Mouse (Mus musculus): ENCODE results near the gene Tmem239. TPM values are rescaled to one million over a fixed set of nuclear protein-coding genes. Genes with fewer than 3 reads are reported as not detected.

The Tmem239 gene
- polyA plus RNA-seq, 1 experiment, result 0.02 TPM

- Histone ChIP-seq H3K79me2 (ENCODE audit: control insufficient read depth, insufficient read depth) (no peaks in the 10 kb centered on the region), H3ac (ENCODE audit: control insufficient read depth, insufficient read length, low read depth) (no peak overlapping the region)
- TF ChIP-seq MAX (IDR thresholded peaks at IDR 0.05), result no peak
- TF ChIP-seq CEBPB (IDR thresholded peaks at IDR 0.05; ENCODE audit: low read depth), result no peak
- no peak for TF ChIP-seq CTCF (IDR thresholded peaks at IDR 0.05; ENCODE audit: control insufficient read depth, insufficient read depth, insufficient read length)
- TF ChIP-seq FOSL1 (IDR thresholded peaks at IDR 0.05; ENCODE audit: insufficient read depth, low read length, poor library complexity, severe bottlenecking), result no peak
Measured at GRCm38 (mm10) chr2:130414094-130414856, 8.0 kb downstream of the Tmem239 start.

DNA sequence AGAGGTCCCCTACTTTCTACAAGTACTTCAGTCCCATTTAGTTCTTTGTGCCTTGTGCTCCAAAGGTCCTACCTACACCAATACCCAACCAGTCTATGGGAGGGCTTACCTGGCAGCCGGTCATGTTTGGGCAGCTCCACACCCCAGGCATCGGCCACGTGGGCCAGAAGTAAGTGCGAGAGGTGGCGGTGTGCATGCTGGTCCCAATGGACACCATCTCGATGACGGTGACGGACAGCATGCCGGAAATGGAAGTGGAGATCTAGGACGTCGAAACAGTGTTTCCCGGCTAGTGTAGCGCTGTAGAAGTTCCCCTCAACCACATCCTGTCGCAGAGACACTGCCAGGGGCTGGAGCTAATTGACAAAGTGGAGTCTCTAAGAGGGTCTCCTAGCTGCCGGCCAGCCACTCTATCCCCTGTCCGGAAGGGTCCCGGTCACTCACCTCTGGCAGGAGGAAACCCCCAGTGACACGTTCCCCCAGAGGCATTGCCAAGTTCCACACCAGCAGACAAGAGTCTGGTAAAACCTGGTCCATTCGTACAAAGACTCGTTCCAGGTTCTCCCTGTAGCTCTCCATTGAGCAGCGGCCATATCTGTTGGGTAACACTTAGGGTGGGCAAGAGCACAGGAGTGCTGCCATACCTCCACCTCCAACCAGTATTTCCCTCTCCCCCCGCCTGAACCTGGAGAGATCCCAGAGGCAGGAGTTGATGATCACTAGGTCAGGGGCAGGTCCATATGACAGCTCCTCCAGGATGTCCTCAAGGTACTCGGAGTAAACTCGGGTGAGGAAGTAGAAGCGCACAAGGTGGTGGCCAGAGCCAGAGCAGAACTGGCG is 15.7 kb downstream of the Tmem239 start:
- no peaks in the 10 kb centered on the region for H3K27me3 ChIP-seq (ENCODE audit: control insufficient read depth, insufficient read depth, insufficient read length)
- H3K79me2 ChIP-seq (ENCODE audit: control insufficient read depth, insufficient read depth), result peaks cover 54% of the 10 kb centered on the region
- TF ChIP-seq MYOD1 (IDR thresholded peaks at IDR 0.05; ENCODE audit: control insufficient read depth, insufficient read length, low read depth) (no peak), FOSL1 (IDR thresholded peaks at IDR 0.05; ENCODE audit: insufficient read depth, low read length, poor library complexity, severe bottlenecking) (no peak), CEBPB (IDR thresholded peaks at IDR 0.05; ENCODE audit: low read depth) (no peak), MYOG (IDR thresholded peaks at IDR 0.05; ENCODE audit: control insufficient read depth, extremely low read depth, insufficient read length) (no peak), USF1 (IDR thresholded peaks at IDR 0.05; ENCODE audit: low read depth) (no peak), CTCF (IDR thresholded peaks at IDR 0.05; ENCODE audit: control insufficient read depth, insufficient read depth, insufficient read length) (no peak), MAX (IDR thresholded peaks at IDR 0.05) (no peak)
- H3K4me3 ChIP-seq (ENCODE audit: insufficient read depth, poor library complexity, severe bottlenecking), result no peak overlapping the region
- H3K36me3 ChIP-seq (ENCODE audit: control insufficient read depth, insufficient read depth), result peaks cover 52% of the 10 kb centered on the region
- H3K79me3 ChIP-seq (ENCODE audit: low read depth), result peaks cover 36% of the 10 kb centered on the region
- no peak overlapping the region for H3ac ChIP-seq (ENCODE audit: control insufficient read depth, insufficient read length, low read depth)

More at GRCm38 (mm10) chr2:130414094-130414856, 8.0 kb downstream of the Tmem239 start:
- no peaks in the 10 kb centered on the region for H3K79me3 ChIP-seq (ENCODE audit: low read depth)
- H3K27me3 ChIP-seq (ENCODE audit: control insufficient read depth, insufficient read depth, insufficient read length), result no peaks in the 10 kb centered on the region
- H3K4me3 ChIP-seq (ENCODE audit: insufficient read depth, poor library complexity, severe bottlenecking), result no peak overlapping the region
- peaks cover 13% of the 10 kb centered on the region for H3K36me3 ChIP-seq (ENCODE audit: control insufficient read depth, insufficient read depth)

DNA sequence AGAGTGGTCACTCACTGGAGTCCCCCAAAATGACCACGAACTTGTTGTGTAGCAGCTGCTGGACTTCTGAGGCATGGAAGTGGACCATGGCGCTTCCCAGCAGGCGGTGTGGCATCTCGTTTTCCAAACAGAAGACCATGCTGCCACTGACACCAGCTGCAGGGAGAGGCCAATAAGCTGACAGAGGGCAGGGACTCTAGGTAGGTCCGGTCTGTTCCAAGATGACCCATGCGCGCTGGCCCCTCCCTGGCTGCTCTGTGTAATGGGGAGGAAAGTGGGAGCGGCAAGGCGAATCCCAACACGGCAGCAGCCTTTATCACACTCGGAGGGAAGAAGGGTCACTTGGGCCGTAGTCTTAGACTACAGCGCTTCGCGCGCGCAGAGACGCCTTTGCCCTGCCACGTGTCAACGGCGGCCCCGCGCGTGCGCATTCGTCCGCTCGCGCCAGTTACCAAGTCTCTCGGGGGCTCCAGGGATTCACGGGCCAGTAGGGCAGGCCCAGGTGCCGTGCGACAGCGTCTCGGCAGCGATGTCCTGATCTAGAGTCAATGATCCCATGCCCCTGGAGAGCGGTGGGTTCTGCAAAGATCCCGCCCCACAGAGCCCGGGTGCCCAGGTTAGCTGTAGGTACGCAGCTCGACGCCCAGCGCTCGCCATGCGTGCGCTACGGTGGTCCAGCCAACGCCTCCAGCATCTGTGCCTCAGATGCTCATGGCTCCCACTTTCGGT is 17.3 kb downstream of the Tmem239 start:
- peaks cover 47% of the 10 kb centered on the region for H3K79me3 ChIP-seq (ENCODE audit: low read depth)
- H3K79me2 ChIP-seq (ENCODE audit: control insufficient read depth, insufficient read depth), result peaks cover 70% of the 10 kb centered on the region
- peak overlapping the region; percentile 91 for H3K4me3 ChIP-seq (ENCODE audit: insufficient read depth, poor library complexity, severe bottlenecking)
- H3ac ChIP-seq (ENCODE audit: control insufficient read depth, insufficient read length, low read depth), result peak overlapping the region; percentile 64
- no peaks in the 10 kb centered on the region for H3K27me3 ChIP-seq (ENCODE audit: control insufficient read depth, insufficient read depth, insufficient read length)
- peak; percentile 53 for TF ChIP-seq MAX (IDR thresholded peaks at IDR 0.05)
- TF ChIP-seq CTCF (IDR thresholded peaks at IDR 0.05; ENCODE audit: control insufficient read depth, insufficient read depth, insufficient read length), result no peak
- TF ChIP-seq MYOG (IDR thresholded peaks at IDR 0.05; ENCODE audit: control insufficient read depth, extremely low read depth, insufficient read length), result no peak
- peaks cover 57% of the 10 kb centered on the region for H3K36me3 ChIP-seq (ENCODE audit: control insufficient read depth, insufficient read depth)

GRCm38 (mm10) chr2:130424126-130424853 is 18.0 kb downstream of the Tmem239 start, which contains the start of the genes Vps16 and Pced1a:
Gene Vps16 (plus strand): TSS chr2:130424339.
Gene Pced1a (minus strand): TSS chr2:130424701.
- H3K79me2 ChIP-seq (ENCODE audit: control insufficient read depth, insufficient read depth), result peaks cover 77% of the 10 kb centered on the region
- TF ChIP-seq MAX (IDR thresholded peaks at IDR 0.05) (peak; percentile 58), MYOG (IDR thresholded peaks at IDR 0.05; ENCODE audit: control insufficient read depth, extremely low read depth, insufficient read length) (no peak), USF1 (IDR thresholded peaks at IDR 0.05; ENCODE audit: low read depth) (peak; percentile 99)
- peaks cover 48% of the 10 kb centered on the region for H3K79me3 ChIP-seq (ENCODE audit: low read depth)
- peak within 1 kb of the TSS; percentile 91 for H3K4me3 ChIP-seq (ENCODE audit: insufficient read depth, poor library complexity, severe bottlenecking)
- peaks cover 51% of the 10 kb centered on the region for H3K36me3 ChIP-seq (ENCODE audit: control insufficient read depth, insufficient read depth)
- H3K27me3 ChIP-seq (ENCODE audit: control insufficient read depth, insufficient read depth, insufficient read length), result no peaks in the 10 kb centered on the region
- H3ac ChIP-seq (ENCODE audit: control insufficient read depth, insufficient read length, low read depth), result peak within 1 kb of the TSS; percentile 64

DNA sequence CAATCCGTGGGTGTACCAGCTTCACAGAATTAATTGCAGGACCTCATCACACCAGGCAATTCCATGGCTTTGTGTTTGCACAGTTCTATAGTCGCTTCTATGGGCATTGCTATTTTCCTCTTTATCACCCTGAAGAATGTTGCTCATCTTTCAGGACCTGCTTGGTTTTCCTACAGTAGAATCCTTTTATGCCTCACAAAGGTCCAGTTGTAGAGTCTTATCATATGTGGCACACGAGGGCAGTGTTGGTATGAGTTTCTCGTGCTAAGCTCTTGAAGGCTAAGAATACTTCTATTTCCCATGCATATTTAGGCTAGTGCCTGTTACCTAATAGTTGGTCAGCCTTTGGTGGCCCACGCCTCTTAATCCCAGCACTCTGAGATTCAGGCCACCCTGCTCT is 18.8 kb downstream of the Tmem239 start:
- Histone ChIP-seq H3K79me2 (ENCODE audit: control insufficient read depth, insufficient read depth) (peaks cover 85% of the 10 kb centered on the region), H3ac (ENCODE audit: control insufficient read depth, insufficient read length, low read depth) (peak overlapping the region; percentile 64), H3K36me3 (ENCODE audit: control insufficient read depth, insufficient read depth) (peaks cover 50% of the 10 kb centered on the region), H3K27me3 (ENCODE audit: control insufficient read depth, insufficient read depth, insufficient read length) (no peaks in the 10 kb centered on the region), H3K4me3 (ENCODE audit: insufficient read depth, poor library complexity, severe bottlenecking) (peak overlapping the region; percentile 91), H3K79me3 (ENCODE audit: low read depth) (peaks cover 51% of the 10 kb centered on the region)
- TF ChIP-seq CTCF (IDR thresholded peaks at IDR 0.05; ENCODE audit: control insufficient read depth, insufficient read depth, insufficient read length) (no peak), CEBPB (IDR thresholded peaks at IDR 0.05; ENCODE audit: low read depth) (no peak), MYOG (IDR thresholded peaks at IDR 0.05; ENCODE audit: control insufficient read depth, extremely low read depth, insufficient read length) (no peak), FOSL1 (IDR thresholded peaks at IDR 0.05; ENCODE audit: insufficient read depth, low read length, poor library complexity, severe bottlenecking) (no peak), MYOD1 (IDR thresholded peaks at IDR 0.05; ENCODE audit: control insufficient read depth, insufficient read length, low read depth) (no peak), USF1 (IDR thresholded peaks at IDR 0.05; ENCODE audit: low read depth) (no peak), MAX (IDR thresholded peaks at IDR 0.05) (no peak)
